Mouse (Mus musculus): Measurements from ENCODE around the gene Rapgef6. TPM values are rescaled to one million over a fixed set of nuclear protein-coding genes. Genes with fewer than 3 reads are reported as not detected.

Gene Rapgef6
- polyA plus RNA-seq (2016; fragmentation: Nextera tagmentation; extraction: Ambion mirVana) = 29.6 and 38.3 TPM in 2 replicates

- H3K9me3 ChIP-seq = no peaks in the 10 kb centered on the region
- peak within 1 kb of the TSS; percentile 94 for H3K27ac ChIP-seq
- H3K36me3 ChIP-seq = no peaks in the 10 kb centered on the region
- H3K4me1 ChIP-seq (replicated peaks) = peaks cover 23% of the 10 kb centered on the region
- H3K4me3 ChIP-seq = peak within 1 kb of the TSS; percentile 95
- WGBS = under 1% methylated on average over 73 of the region's 73 CpGs
- H3K27me3 ChIP-seq (ENCODE audit: insufficient read depth, poor library complexity, severe bottlenecking) = no peaks in the 10 kb centered on the region
- DNase-seq (ENCODE audit: low spot score) = peak; percentile 100
Observed at GRCm38 (mm10) chr11:54522529-54523430, at the start of gene Rapgef6. Rapgef6 (plus strand) TSS chr11:54522847.

GRCm38 (mm10) chr11:54478414-54478813, 44.2 kb upstream of the Rapgef6 start:
- peak; percentile 13 for DNase-seq (ENCODE audit: low spot score)
- Histone ChIP-seq H3K27me3 (ENCODE audit: insufficient read depth, poor library complexity, severe bottlenecking) (no peaks in the 10 kb centered on the region), H3K4me1 (replicated peaks) (no peaks in the 10 kb centered on the region), H3K4me3 (no peak overlapping the region), H3K36me3 (peaks cover 21% of the 10 kb centered on the region), H3K9me3 (no peaks in the 10 kb centered on the region; the same call in 1 of the 2 replicates), H3K27ac (no peak overlapping the region)
- WGBS = 87% methylated on average over 1 of the region's 1 CpGs

DNA sequence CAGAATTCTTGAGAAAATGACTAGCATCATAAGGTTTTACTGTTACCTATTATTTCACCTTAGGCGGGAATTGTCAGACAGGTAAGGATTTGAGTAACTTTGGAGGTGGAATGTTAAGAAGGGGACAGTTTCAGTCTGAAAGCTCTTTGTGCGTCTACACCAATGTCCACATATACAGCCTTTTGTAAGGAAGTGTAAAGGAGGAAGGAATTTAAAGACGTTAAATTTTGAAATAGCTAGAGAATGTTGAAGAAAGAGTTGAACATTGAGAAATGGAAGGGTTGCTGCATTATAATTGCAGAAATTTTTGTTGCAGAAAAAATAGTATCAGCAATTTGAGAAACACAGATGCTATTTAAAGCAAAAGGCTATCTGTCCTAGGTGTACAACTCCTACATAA, 36.6 kb upstream of the Rapgef6 start:
- WGBS = 87% methylated on average over 3 of the region's 3 CpGs
- no peaks in the 10 kb centered on the region for H3K27me3 ChIP-seq (ENCODE audit: insufficient read depth, poor library complexity, severe bottlenecking)
- H3K4me3 ChIP-seq = no peak overlapping the region
- peaks cover 7% of the 10 kb centered on the region; the same call in 1 of the 2 replicates for H3K36me3 ChIP-seq
- H3K9me3 ChIP-seq = no peaks in the 10 kb centered on the region
- H3K27ac ChIP-seq = no peak overlapping the region
- DNase-seq (ENCODE audit: low spot score) = no peak
- H3K4me1 ChIP-seq (replicated peaks) = no peaks in the 10 kb centered on the region

GRCm38 (mm10) chr11:54491946-54492558, 30.6 kb upstream of the Rapgef6 start:
- no peaks in the 10 kb centered on the region for H3K4me1 ChIP-seq (replicated peaks)
- no peak overlapping the region for H3K4me3 ChIP-seq
- peaks cover 14% of the 10 kb centered on the region for H3K36me3 ChIP-seq
- H3K9me3 ChIP-seq = no peaks in the 10 kb centered on the region
- H3K27ac ChIP-seq = no peak overlapping the region
- DNase-seq (ENCODE audit: low spot score) = no peak
- 92% methylated on average over 1 of the region's 1 CpGs for WGBS
- H3K27me3 ChIP-seq (ENCODE audit: insufficient read depth, poor library complexity, severe bottlenecking) = no peaks in the 10 kb centered on the region

GRCm38 (mm10) chr11:54492559-54492958, 30.1 kb upstream of the Rapgef6 start:
- H3K4me3 ChIP-seq = no peak overlapping the region
- no peaks in the 10 kb centered on the region for H3K27me3 ChIP-seq (ENCODE audit: insufficient read depth, poor library complexity, severe bottlenecking)
- peaks cover 14% of the 10 kb centered on the region for H3K36me3 ChIP-seq
- H3K27ac ChIP-seq = no peak overlapping the region
- H3K4me1 ChIP-seq (replicated peaks) = no peaks in the 10 kb centered on the region
- 88% methylated on average over 4 of the region's 4 CpGs for WGBS
- H3K9me3 ChIP-seq = no peaks in the 10 kb centered on the region
- no peak for DNase-seq (ENCODE audit: low spot score)

DNA sequence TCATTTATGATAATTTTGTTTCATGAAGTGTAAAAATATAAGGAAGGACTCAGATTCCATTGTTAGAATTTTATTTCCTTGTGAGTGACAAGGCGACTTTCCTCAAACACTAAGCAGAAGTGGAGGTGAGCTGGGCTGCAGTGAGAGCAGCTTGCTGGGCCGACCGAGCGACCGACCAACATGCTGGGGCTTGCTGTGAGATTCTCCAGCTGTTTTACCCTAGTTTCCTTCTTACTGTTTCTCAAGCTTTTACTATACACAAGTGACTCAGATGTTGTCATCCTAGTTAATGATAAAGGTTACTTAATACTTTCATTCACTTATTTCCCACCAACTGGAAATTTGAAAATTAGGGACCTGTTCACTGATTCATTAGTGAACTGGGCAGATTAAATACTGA, 22.8 kb upstream of the Rapgef6 start:
- no peak overlapping the region for H3K27ac ChIP-seq
- H3K27me3 ChIP-seq (ENCODE audit: insufficient read depth, poor library complexity, severe bottlenecking) = no peaks in the 10 kb centered on the region
- no peak for DNase-seq (ENCODE audit: low spot score)
- H3K4me3 ChIP-seq = no peak overlapping the region
- no peaks in the 10 kb centered on the region for H3K9me3 ChIP-seq
- 91% methylated on average over 5 of the region's 5 CpGs for WGBS
- no peaks in the 10 kb centered on the region for H3K4me1 ChIP-seq (replicated peaks)
- peaks cover 48% of the 10 kb centered on the region for H3K36me3 ChIP-seq

DNA sequence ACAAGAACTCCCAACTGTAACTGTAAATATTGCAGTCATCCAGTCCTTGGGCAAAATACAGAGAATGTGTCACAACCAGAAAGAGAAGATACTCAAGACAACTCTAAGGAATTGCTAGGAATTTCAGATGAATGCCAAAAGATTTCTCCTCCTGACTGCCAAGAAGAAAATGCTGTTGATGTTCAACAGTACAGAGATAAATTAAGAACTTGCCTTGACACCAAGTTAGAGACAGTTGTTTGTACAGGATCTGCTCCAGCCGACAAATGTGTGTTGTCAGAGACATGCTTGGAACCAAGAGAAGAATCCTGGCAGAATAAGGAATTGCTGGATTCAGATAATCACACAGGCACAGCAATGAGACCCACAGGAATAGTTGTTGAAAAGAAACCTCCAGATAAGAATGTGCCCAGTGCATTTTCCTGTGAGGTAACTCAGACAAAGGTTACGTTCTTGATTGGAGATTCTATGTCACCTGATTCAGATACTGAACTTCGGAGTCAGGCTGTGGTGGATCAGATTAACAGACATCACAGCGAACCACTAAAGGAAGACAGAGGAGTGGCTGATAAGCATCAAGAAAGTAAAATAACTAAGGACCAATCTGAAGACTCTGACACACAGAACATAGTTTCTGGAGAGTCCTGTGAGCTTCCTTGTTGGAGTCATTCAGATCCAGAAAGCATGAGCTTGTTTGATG, 20.0 kb upstream of the Rapgef6 start:
- H3K9me3 ChIP-seq = no peaks in the 10 kb centered on the region
- H3K27ac ChIP-seq = no peak overlapping the region
- no peak overlapping the region for H3K4me3 ChIP-seq
- no peak for DNase-seq (ENCODE audit: low spot score)
- H3K27me3 ChIP-seq (ENCODE audit: insufficient read depth, poor library complexity, severe bottlenecking) = no peaks in the 10 kb centered on the region
- H3K36me3 ChIP-seq = peaks cover 65% of the 10 kb centered on the region
- no peaks in the 10 kb centered on the region for H3K4me1 ChIP-seq (replicated peaks)
- WGBS = 93% methylated on average over 4 of the region's 4 CpGs

GRCm38 (mm10) chr11:54513584-54513983, 9.1 kb upstream of the Rapgef6 start:
- Histone ChIP-seq H3K36me3 (peaks cover 25% of the 10 kb centered on the region), H3K9me3 (no peaks in the 10 kb centered on the region), H3K27ac (no peak overlapping the region), H3K4me3 (no peak overlapping the region), H3K27me3 (ENCODE audit: insufficient read depth, poor library complexity, severe bottlenecking) (no peaks in the 10 kb centered on the region), H3K4me1 (replicated peaks) (no peaks in the 10 kb centered on the region)
- DNase-seq (ENCODE audit: low spot score) = no peak

GRCm38 (mm10) chr11:54521927-54522528, 619 bp upstream of the Rapgef6 start:
- Histone ChIP-seq H3K36me3 (no peaks in the 10 kb centered on the region), H3K27ac (peak overlapping the region; percentile 94), H3K4me3 (peak overlapping the region; percentile 95), H3K27me3 (ENCODE audit: insufficient read depth, poor library complexity, severe bottlenecking) (no peaks in the 10 kb centered on the region), H3K9me3 (no peaks in the 10 kb centered on the region), H3K4me1 (replicated peaks) (peaks cover 23% of the 10 kb centered on the region)
- 3% methylated on average over 18 of the region's 18 CpGs for WGBS
- DNase-seq (ENCODE audit: low spot score) = peak; percentile 5

GRCm38 (mm10) chr11:54523431-54524001, 869 bp downstream of the Rapgef6 start:
- Histone ChIP-seq H3K4me1 (replicated peaks) (peaks cover 23% of the 10 kb centered on the region), H3K27ac (peak overlapping the region; percentile 94), H3K4me3 (peak overlapping the region; percentile 95), H3K27me3 (ENCODE audit: insufficient read depth, poor library complexity, severe bottlenecking) (no peaks in the 10 kb centered on the region), H3K9me3 (no peaks in the 10 kb centered on the region), H3K36me3 (no peaks in the 10 kb centered on the region)
- 18% methylated on average over 10 of the region's 10 CpGs for WGBS
- DNase-seq (ENCODE audit: low spot score) = no peak

DNA sequence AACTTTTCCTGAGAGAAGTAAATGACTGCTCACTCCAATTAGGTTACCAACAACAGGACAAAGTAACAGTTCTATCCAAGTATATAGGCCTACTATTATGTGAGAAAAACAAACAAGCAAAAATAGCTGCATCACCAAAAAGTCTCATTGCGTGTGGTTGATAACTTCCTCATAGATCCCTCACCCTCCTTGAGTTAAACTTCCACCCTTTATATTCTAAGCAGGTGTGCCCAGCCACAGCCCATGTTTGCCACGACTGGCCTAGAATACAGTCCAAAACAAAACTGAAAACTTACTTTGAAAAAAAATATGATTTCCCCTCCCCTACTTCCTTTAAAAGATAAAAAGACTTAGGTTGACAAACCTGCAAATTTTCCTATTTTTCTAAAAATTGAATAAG, 5.4 kb downstream of the Rapgef6 start:
- WGBS = 93% methylated on average over 2 of the region's 2 CpGs
- Histone ChIP-seq H3K36me3 (no peaks in the 10 kb centered on the region), H3K27ac (no peak overlapping the region), H3K27me3 (ENCODE audit: insufficient read depth, poor library complexity, severe bottlenecking) (no peaks in the 10 kb centered on the region), H3K4me1 (replicated peaks) (peaks cover 15% of the 10 kb centered on the region), H3K4me3 (no peak overlapping the region), H3K9me3 (no peaks in the 10 kb centered on the region)
- no peak for DNase-seq (ENCODE audit: low spot score)

DNA sequence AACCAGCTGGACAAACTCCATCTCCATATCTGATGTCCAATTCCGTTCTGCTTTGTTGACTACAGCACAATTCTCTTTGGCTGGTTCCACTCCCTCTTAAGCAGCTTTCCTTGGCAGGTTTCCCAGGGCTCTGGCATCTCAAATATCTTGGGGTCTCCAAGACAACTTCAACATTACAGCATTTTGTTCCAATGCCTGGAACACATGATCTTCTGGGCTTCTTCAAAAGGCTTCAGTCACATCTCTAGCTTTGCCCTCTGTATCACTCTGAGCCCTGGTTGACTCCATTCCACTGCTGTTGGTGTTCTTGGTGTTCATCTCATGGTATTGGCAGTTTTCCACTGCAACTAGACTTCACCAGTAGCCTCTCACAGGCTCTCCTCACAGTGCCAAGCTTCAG, 7.7 kb downstream of the Rapgef6 start:
- H3K4me3 ChIP-seq = no peak overlapping the region
- no peaks in the 10 kb centered on the region for H3K9me3 ChIP-seq
- H3K36me3 ChIP-seq = no peaks in the 10 kb centered on the region
- no peak overlapping the region for H3K27ac ChIP-seq
- H3K4me1 ChIP-seq (replicated peaks) = no peaks in the 10 kb centered on the region
- WGBS = 95% methylated on average over 1 of the region's 1 CpGs
- no peak for DNase-seq (ENCODE audit: low spot score)
- no peaks in the 10 kb centered on the region for H3K27me3 ChIP-seq (ENCODE audit: insufficient read depth, poor library complexity, severe bottlenecking)

Measured in hindbrain, embryonic 10.5 days (tissue).